Mouse (Mus musculus): ENCODE results near the gene Irs4.

Gene Irs4

DNA sequence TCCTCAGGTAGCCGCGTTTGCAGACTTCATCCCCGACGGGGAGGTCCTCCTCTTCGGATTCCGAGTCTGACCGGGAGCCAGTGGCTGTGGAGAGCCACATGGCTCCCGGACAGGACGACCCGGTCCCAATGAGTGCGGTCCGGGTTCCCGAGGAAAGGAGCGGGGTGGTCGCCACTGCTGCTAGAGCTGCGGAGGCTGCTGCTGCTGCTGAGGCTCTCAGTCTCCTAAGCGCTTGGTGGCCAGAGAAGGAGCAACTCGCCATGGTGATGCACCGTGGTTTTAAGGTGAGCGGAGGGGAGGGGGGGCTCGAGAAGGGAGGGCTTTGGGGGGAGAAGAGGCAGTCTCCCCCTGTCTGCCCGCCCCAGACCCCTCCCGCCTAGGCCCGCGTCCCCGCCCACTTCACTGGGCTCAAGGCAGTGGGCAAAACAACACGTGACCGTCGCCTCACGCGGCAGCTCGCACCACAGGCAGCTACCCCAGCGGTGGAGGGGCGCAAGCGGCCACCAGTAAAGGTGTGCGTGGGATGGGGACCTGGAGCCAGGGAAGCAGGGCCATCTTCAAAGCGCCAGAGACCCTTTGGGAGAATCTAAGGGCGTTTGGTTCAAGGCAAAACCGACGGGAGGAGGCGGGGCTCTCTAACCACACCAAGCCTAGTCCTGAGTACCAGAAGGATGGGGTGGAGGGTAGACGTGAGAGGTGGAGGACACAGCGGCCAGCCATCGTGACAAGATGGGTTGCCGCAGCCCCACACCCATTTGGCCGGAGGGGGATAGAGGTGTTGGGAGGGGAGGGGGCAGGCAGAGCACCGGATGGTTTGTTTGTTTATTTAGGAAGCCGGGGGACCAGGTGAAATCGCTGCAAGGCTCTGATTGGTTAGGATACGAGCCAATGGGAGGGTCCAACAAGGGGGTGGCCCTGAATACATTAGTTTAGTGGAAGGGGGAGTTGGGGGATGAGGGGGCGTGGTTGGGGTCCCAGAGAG is at the start of gene Irs4:
Gene Irs4, minus strand, starts transcription at position 327 of the 982 bp plus-strand sequence.
- peak; percentile 42 for DNase-seq

DNA sequence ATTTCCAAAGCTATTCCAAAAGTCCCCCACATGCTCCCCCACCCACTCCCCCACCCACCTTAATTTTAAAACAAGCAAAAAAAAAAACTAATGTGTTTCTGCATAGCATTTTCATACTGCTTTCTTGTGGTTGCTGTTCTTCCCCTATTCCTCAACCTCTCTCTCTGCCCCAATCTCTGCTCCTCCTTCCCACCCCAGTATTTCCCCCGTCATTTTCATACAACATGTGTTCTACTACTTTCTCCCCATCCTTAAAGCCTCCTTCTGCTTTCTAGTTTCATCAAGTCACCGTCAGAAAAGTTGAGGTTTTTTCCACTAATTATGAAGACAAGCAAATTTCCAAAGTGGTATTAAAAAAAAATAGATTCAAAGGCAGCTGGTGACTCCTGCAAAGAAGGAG is 25.3 kb upstream of the Irs4 start:
- no peak for DNase-seq

DNA sequence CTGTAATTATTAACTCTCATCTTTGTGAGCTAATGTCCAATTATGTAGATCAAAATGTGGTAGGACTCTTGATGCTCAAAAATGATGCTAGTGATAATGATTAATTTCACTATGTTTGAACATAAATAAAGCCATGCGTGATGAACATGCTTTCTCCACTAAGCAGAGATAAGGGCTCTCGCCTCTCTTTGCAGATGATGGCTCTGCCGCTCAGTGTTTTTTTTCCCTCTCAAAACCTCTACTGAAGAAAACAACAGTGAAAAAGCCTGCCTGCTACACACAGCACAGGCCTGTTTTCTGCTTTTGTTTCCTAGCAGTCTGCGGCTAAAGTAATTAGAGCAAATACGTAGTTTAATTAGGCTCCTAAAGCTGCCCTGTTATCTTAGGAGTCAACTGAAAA is 4.5 kb upstream of the Irs4 start:
- no peak for DNase-seq

DNA sequence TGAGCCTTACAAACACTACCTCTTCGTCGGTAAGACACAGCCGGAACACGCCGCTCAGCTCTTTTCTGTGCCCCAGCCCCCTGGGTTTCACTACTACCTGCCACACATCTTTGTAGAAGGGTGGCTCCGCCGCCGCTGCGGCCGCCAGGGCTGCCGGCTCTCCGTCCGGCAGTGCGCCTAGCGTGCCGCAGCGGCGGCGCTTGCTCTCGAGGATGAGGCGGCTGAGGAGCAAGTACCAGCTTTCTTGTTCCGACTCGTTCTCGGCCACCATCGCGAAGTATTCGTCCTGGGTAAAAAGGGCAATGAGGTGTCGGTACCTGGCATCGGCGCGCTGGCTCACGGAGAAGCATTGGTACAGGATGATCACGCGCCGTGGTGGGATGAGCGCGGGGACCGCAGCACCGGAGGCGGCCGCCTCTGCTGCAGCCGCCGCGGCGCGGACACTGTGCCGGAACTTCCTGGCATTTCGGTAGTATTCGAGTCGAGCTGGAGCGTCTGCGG is 622 bp downstream of the Irs4 start:
- DNase-seq = no peak

DNA sequence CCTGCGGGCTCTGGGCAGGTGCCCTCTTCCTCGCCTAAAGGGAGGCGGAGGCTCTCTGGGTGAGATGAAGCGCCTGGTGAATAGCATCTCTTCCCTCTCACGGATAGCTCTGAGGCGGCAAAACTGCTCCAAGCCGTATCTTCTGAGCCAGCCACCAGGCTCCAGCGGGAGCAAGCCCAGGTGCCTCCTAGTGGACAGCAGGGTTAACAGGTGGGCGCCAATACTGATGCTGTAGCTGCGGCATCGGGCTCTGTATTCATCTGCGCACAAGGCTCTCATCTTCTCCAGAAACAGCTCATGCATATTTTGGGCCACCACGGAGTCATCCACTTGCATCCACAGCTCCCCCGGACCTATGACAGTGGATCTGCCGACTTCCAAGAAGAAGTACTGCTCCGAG is 1.1 kb downstream of the Irs4 start:
- DNase-seq = peak; percentile 11

DNA sequence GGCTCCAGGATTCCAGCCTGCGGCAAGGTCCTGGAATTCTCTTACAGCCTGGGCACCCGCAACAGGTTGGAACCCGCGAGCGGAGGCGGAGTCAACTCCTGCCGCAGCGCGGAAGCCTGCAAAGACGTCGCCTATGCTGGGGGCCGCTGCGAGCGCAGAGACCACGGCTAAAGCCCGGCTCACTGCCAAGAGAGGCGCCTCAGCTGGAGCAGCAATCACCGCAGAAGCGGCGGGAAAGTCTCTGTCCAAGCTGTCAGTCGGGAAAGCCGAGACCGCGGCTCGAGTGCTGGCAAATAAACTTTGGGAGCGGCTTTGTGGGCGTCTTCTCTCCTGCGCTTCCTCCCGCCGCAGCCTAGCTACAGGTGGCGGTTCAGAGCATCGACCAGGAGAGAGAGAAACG is 3.3 kb downstream of the Irs4 start:
- DNase-seq = no peak

Measured in kidney, adult 11 months (tissue).